Mouse (Mus musculus) intestine, embryonic 15.5 days (tissue): Measurements from ENCODE around the gene Mdp1. TPM values are rescaled to one million over a fixed set of nuclear protein-coding genes. Genes with fewer than 3 reads are reported as not detected.

Experiments
- ATAC-seq: fragments of 200-750 bp; cut with Nextera tagmentation; 2 replicates; pipeline ENCODE4 v1.8.0; 2017; ENCODE audit warnings: moderate TSS enrichment, moderate library complexity
- H3K27ac ChIP-seq: fragments of 300-500 bp; sonication (generic); 2 replicates; pipeline ENCODE4 v1.5.1; 2015; ENCODE audit warnings: mild to moderate bottlenecking, inconsistent platforms
- H3K27me3 ChIP-seq: fragments of 300-500 bp; sonication (generic); replicated peaks from 2 replicates; pipeline ENCODE4 v1.6.1; 2015; ENCODE audit warnings: inconsistent platforms
- H3K36me3 ChIP-seq: fragments of 300-500 bp; sonication (generic); 2 replicates; pipeline ENCODE4 v1.6.1; 2015; ENCODE audit warnings: inconsistent platforms
- H3K4me1 ChIP-seq: fragments of 300-500 bp; sonication (generic); replicated peaks from 2 replicates; pipeline ENCODE4 v1.6.1; 2015; ENCODE audit warnings: inconsistent platforms
- H3K4me2 ChIP-seq: fragments of 300-500 bp; sonication (generic); replicated peaks from 2 replicates; pipeline ENCODE4 v1.6.1; 2015; ENCODE audit warnings: mild to moderate bottlenecking, inconsistent platforms
- H3K4me3 ChIP-seq: fragments of 300-500 bp; sonication (generic); replicated peaks from 2 replicates; pipeline ENCODE4 v1.5.1; 2015; ENCODE audit warnings: inconsistent platforms
- H3K9ac ChIP-seq: fragments of 300-500 bp; sonication (generic); 2 replicates; pipeline ENCODE4 v1.6.1; 2015; ENCODE audit warnings: inconsistent platforms
- H3K9me3 ChIP-seq: fragments of 300-500 bp; sonication (generic); 2 replicates; pipeline ENCODE4 v1.6.1; 2016; ENCODE audit warnings: inconsistent platforms
- WGBS: fragments of 180-500 bp; shearing (Covaris S2); methylation state at CpG from one replicate; pipeline ENCODE4 v1.1.7; 2015; 5-methylcytosine and 5-hydroxymethylcytosine counted together
- polyA plus RNA-seq: library from polyadenylated mRNA; unstranded; fragments of >200 nt; fragmentation: Nextera tagmentation; extraction: Ambion mirVana; gene quantifications from 2 replicates; pipeline ENCODE4 v1.2.1, GENCODE M21; 2015

Gene Mdp1
- polyA plus RNA-seq, 1 experiment from 2014 or later: 58.4 TPM

GRCm38 (mm10) chr14:55671833-55672740 lies 11.8 kb upstream of the Mdp1 start, which contains the start of the genes Gmpr2 and Nedd8:
TSS of gene Gmpr2 (plus strand) at chr14:55671941.
TSS of gene Nedd8 (minus strand) at chr14:55672124.
- peak within 1 kb of the TSS; percentile 75 for H3K27ac ChIP-seq
- WGBS: under 1% methylated on average over 38 of the region's 38 CpGs
- ATAC-seq: peak; percentile 99

GRCm38 (mm10) chr14:55671486-55671832 lies 11.2 kb upstream of the Mdp1 start:
- Histone ChIP-seq H3K9ac (peak overlapping the region; percentile 73), H3K4me3 (peak overlapping the region; percentile 65), H3K27ac (peak overlapping the region; percentile 75), H3K27me3 (no peaks in the 10 kb centered on the region), H3K9me3 (no peaks in the 10 kb centered on the region), H3K36me3 (peaks cover 10% of the 10 kb centered on the region; the same call in 1 of the 2 replicates), H3K4me1 (peaks cover 17% of the 10 kb centered on the region; the same call in 1 of the 2 replicates), H3K4me2 (peak overlapping the region; percentile 72)
- WGBS: under 1% methylated on average over 12 of the region's 12 CpGs
- ATAC-seq: peak; percentile 54

More at GRCm38 (mm10) chr14:55671833-55672740, 11.8 kb upstream of the Mdp1 start, which contains the start of the genes Gmpr2 and Nedd8:
- H3K9me3 ChIP-seq: no peaks in the 10 kb centered on the region
- H3K36me3 ChIP-seq: peaks cover 15% of the 10 kb centered on the region
- peaks cover 17% of the 10 kb centered on the region; the same call in 1 of the 2 replicates for H3K4me1 ChIP-seq
- no peaks in the 10 kb centered on the region for H3K27me3 ChIP-seq
- H3K9ac ChIP-seq: peak within 1 kb of the TSS; percentile 73
- H3K4me3 ChIP-seq: peak within 1 kb of the TSS; percentile 65
- H3K4me2 ChIP-seq: peak within 1 kb of the TSS; percentile 72

GRCm38 (mm10) chr14:55660636-55661035 lies 328 bp upstream of the Mdp1 start:
- peak; percentile 1; the same call in 1 of the 2 replicates for ATAC-seq
- Histone ChIP-seq H3K9ac (no peak overlapping the region), H3K4me3 (peak overlapping the region; percentile 61)

GRCm38 (mm10) chr14:55658011-55658410 lies 2.3 kb downstream of the Mdp1 start:
- ATAC-seq: peak; percentile 89
- Histone ChIP-seq H3K4me3 (no peak overlapping the region), H3K4me2 (0 out of 2 replicates have a peak overlapping the region, but pooled peaks have one; percentile 9), H3K9me3 (no peaks in the 10 kb centered on the region), H3K36me3 (peaks cover 5% of the 10 kb centered on the region; the same call in 1 of the 2 replicates), H3K4me1 (peaks cover 4% of the 10 kb centered on the region; the same call in 1 of the 2 replicates), H3K9ac (no peak overlapping the region), H3K27ac (peak overlapping the region; percentile 54; the same call in 1 of the 2 replicates), H3K27me3 (no peaks in the 10 kb centered on the region)
- 63% methylated on average over 5 of the region's 5 CpGs for WGBS

More at GRCm38 (mm10) chr14:55660636-55661035, 328 bp upstream of the Mdp1 start:
- H3K36me3 ChIP-seq: peaks cover 12% of the 10 kb centered on the region
- WGBS: 59% methylated on average over 2 of the region's 2 CpGs
- peaks cover 4% of the 10 kb centered on the region; the same call in 1 of the 2 replicates for H3K4me1 ChIP-seq
- H3K9me3 ChIP-seq: no peaks in the 10 kb centered on the region
- no peaks in the 10 kb centered on the region for H3K27me3 ChIP-seq
- H3K27ac ChIP-seq: 0 out of 2 replicates have a peak overlapping the region, but pooled peaks have one; percentile 17
- peak overlapping the region; percentile 61; the same call in 1 of the 2 replicates for H3K4me2 ChIP-seq

- Histone ChIP-seq H3K4me3 (no peak overlapping the region), H3K27me3 (no peaks in the 10 kb centered on the region), H3K4me2 (no peak overlapping the region), H3K27ac (no peak overlapping the region), H3K4me1 (peaks cover 4% of the 10 kb centered on the region; the same call in 1 of the 2 replicates), H3K9me3 (no peaks in the 10 kb centered on the region), H3K36me3 (0 out of 2 replicates have a peak, but pooled peaks cover under 1% of the 10 kb centered on the region), H3K9ac (no peak overlapping the region)
- 84% methylated on average over 3 of the region's 3 CpGs for WGBS
- ATAC-seq: no peak
Measured at GRCm38 (mm10) chr14:55656935-55657334, 3.4 kb downstream of the Mdp1 start.

GRCm38 (mm10) chr14:55651528-55651927 lies 8.8 kb downstream of the Mdp1 start:
- 87% methylated on average over 7 of the region's 7 CpGs for WGBS
- no peaks in the 10 kb centered on the region for H3K27me3 ChIP-seq
- H3K4me2 ChIP-seq: no peak overlapping the region
- no peaks in the 10 kb centered on the region for H3K36me3 ChIP-seq
- H3K9me3 ChIP-seq: no peaks in the 10 kb centered on the region
- H3K4me3 ChIP-seq: no peak overlapping the region
- H3K27ac ChIP-seq: no peak overlapping the region
- no peaks in the 10 kb centered on the region for H3K4me1 ChIP-seq
- H3K9ac ChIP-seq: no peak overlapping the region
- ATAC-seq: no peak

DNA sequence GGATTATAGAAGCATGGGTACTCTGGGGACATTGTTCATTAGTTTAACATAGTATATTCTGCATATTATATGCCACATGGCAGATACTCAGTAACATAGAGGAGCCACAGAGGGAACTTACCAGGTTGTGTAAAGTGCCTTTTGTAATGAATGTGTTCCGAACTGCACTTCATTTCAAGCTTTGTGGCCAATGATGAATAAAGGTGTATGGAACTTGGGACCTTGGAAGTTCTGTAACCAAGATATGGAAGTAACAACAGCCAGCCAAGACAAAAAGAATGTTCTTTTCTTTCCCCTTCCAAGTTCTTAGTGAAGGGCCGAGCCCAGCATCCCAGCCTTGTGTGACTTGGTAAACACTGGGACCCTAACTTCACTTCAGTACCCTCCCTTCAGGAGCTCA lies 10.4 kb downstream of the Mdp1 start, which contains the start of gene Tssk4:
Tssk4 (plus strand) TSS at position 301 of the 400 bp plus-strand sequence.
- no peaks in the 10 kb centered on the region for H3K27me3 ChIP-seq
- H3K4me2 ChIP-seq: no peak within 1 kb of the TSS
- H3K27ac ChIP-seq: no peak within 1 kb of the TSS
- no peaks in the 10 kb centered on the region for H3K36me3 ChIP-seq
- H3K4me1 ChIP-seq: peaks cover 5% of the 10 kb centered on the region; the same call in 1 of the 2 replicates
- no peaks in the 10 kb centered on the region for H3K9me3 ChIP-seq
- WGBS: 95% methylated on average over 2 of the region's 2 CpGs
- H3K4me3 ChIP-seq: no peak within 1 kb of the TSS
- H3K9ac ChIP-seq: no peak within 1 kb of the TSS
- ATAC-seq: no peak

GRCm38 (mm10) chr14:55644261-55644888 lies 15.9 kb downstream of the Mdp1 start:
- peak overlapping the region; percentile 98 for H3K4me3 ChIP-seq
- H3K4me2 ChIP-seq: peak overlapping the region; percentile 80
- ATAC-seq: no peak
- H3K27ac ChIP-seq: peak overlapping the region; percentile 97
- WGBS: 14% methylated on average over 17 of the region's 17 CpGs
- H3K36me3 ChIP-seq: peaks cover 15% of the 10 kb centered on the region
- H3K27me3 ChIP-seq: no peaks in the 10 kb centered on the region
- H3K9me3 ChIP-seq: no peaks in the 10 kb centered on the region
- H3K4me1 ChIP-seq: peaks cover 16% of the 10 kb centered on the region
- H3K9ac ChIP-seq: peak overlapping the region; percentile 99

GRCm38 (mm10) chr14:55643060-55643907 lies 17.0 kb downstream of the Mdp1 start, which contains the start of gene Tm9sf1:
TSS of gene Tm9sf1 (minus strand) at chr14:55643806.
- Histone ChIP-seq H3K27me3 (no peaks in the 10 kb centered on the region), H3K4me3 (peak within 1 kb of the TSS; percentile 98), H3K4me1 (peaks cover 16% of the 10 kb centered on the region), H3K36me3 (peaks cover 21% of the 10 kb centered on the region), H3K9ac (peak within 1 kb of the TSS; percentile 99), H3K9me3 (no peaks in the 10 kb centered on the region), H3K4me2 (peak within 1 kb of the TSS; percentile 80), H3K27ac (peak within 1 kb of the TSS; percentile 97)
- WGBS: under 1% methylated on average over 89 of the region's 89 CpGs
- ATAC-seq: peak; percentile 92

GRCm38 (mm10) chr14:55642679-55643059 lies 17.6 kb downstream of the Mdp1 start:
- H3K36me3 ChIP-seq: peaks cover 26% of the 10 kb centered on the region
- peak; percentile 21; the same call in 1 of the 2 replicates for ATAC-seq

GRCm38 (mm10) chr14:55641291-55641690 lies 19.0 kb downstream of the Mdp1 start:
- H3K27ac ChIP-seq: no peak overlapping the region
- no peak overlapping the region for H3K4me3 ChIP-seq
- peaks cover 36% of the 10 kb centered on the region for H3K36me3 ChIP-seq
- no peaks in the 10 kb centered on the region for H3K27me3 ChIP-seq
- no peaks in the 10 kb centered on the region for H3K9me3 ChIP-seq
- H3K4me1 ChIP-seq: peaks cover 16% of the 10 kb centered on the region
- ATAC-seq: no peak
- WGBS: 94% methylated on average over 13 of the region's 13 CpGs
- no peak overlapping the region for H3K9ac ChIP-seq
- no peak overlapping the region for H3K4me2 ChIP-seq

More at GRCm38 (mm10) chr14:55642679-55643059, 17.6 kb downstream of the Mdp1 start:
- peak overlapping the region; percentile 80 for H3K4me2 ChIP-seq
- peak overlapping the region; percentile 98 for H3K4me3 ChIP-seq
- WGBS: 18% methylated on average over 8 of the region's 8 CpGs
- H3K27me3 ChIP-seq: no peaks in the 10 kb centered on the region
- H3K27ac ChIP-seq: peak overlapping the region; percentile 97
- no peaks in the 10 kb centered on the region for H3K9me3 ChIP-seq
- peak overlapping the region; percentile 99 for H3K9ac ChIP-seq
- H3K4me1 ChIP-seq: peaks cover 16% of the 10 kb centered on the region
